Mouse (Mus musculus): ENCODE data around the gene Olfr806. TPM values are rescaled to one million over a fixed set of nuclear protein-coding genes. Genes with fewer than 3 reads are reported as not detected.

The Olfr806 gene
- polyA plus RNA-seq (2012; ENCODE audit: insufficient read depth, insufficient read length, missing spikeins), result not detected in 2 replicates

GRCm38 (mm10) chr10:129741821-129742220 lies at the start of gene Olfr806:
TSS of gene Olfr806 (minus strand) at chr10:129741921.
- no peaks in the 10 kb centered on the region for H3K4me1 ChIP-seq (ENCODE audit: control insufficient read depth, insufficient read depth, insufficient read length, low read length)
- no peak within 1 kb of the TSS for H3K4me3 ChIP-seq (ENCODE audit: insufficient read depth, low read depth, low read length)
- H3K27ac ChIP-seq (replicated peaks; ENCODE audit: low read depth, low read length), result no peak within 1 kb of the TSS

GRCm38 (mm10) chr10:129778123-129778522 lies 36.4 kb upstream of the Olfr806 start:
- no peak overlapping the region for H3K27ac ChIP-seq (replicated peaks; ENCODE audit: low read depth, low read length)

GRCm38 (mm10) chr10:129774338-129774737 lies 32.6 kb upstream of the Olfr806 start, which contains the start of gene Olfr809:
TSS of gene Olfr809 (plus strand) at chr10:129774638.
- Histone ChIP-seq H3K4me1 (ENCODE audit: control insufficient read depth, insufficient read depth, insufficient read length, low read length) (no peaks in the 10 kb centered on the region), H3K27ac (replicated peaks; ENCODE audit: low read depth, low read length) (no peak within 1 kb of the TSS), H3K4me3 (ENCODE audit: insufficient read depth, low read depth, low read length) (no peak within 1 kb of the TSS)

More at GRCm38 (mm10) chr10:129778123-129778522, 36.4 kb upstream of the Olfr806 start:
- Histone ChIP-seq H3K4me1 (ENCODE audit: control insufficient read depth, insufficient read depth, insufficient read length, low read length) (no peaks in the 10 kb centered on the region), H3K4me3 (ENCODE audit: insufficient read depth, low read depth, low read length) (no peak overlapping the region)

GRCm38 (mm10) chr10:129765182-129765581 lies 23.5 kb upstream of the Olfr806 start, which contains the start of gene Olfr808:
TSS of gene Olfr808 (plus strand) at chr10:129765482.
- Histone ChIP-seq H3K4me3 (ENCODE audit: insufficient read depth, low read depth, low read length) (no peak within 1 kb of the TSS), H3K27ac (replicated peaks; ENCODE audit: low read depth, low read length) (no peak within 1 kb of the TSS), H3K4me1 (ENCODE audit: control insufficient read depth, insufficient read depth, insufficient read length, low read length) (no peaks in the 10 kb centered on the region)

- no peak within 1 kb of the TSS for H3K4me3 ChIP-seq (ENCODE audit: insufficient read depth, low read depth, low read length)
- no peaks in the 10 kb centered on the region for H3K4me1 ChIP-seq (ENCODE audit: control insufficient read depth, insufficient read depth, insufficient read length, low read length)
- no peak within 1 kb of the TSS for H3K27ac ChIP-seq (replicated peaks; ENCODE audit: low read depth, low read length)
Measured at GRCm38 (mm10) chr10:129757693-129758092, 16.0 kb upstream of the Olfr806 start, which contains the start of gene Olfr807. TSS of gene Olfr807 (minus strand) at chr10:129757793.

GRCm38 (mm10) chr10:129729275-129729674 lies 12.4 kb downstream of the Olfr806 start, which contains the start of gene Olfr805:
TSS of gene Olfr805 (minus strand) at chr10:129729375.
- Histone ChIP-seq H3K4me1 (ENCODE audit: control insufficient read depth, insufficient read depth, insufficient read length, low read length) (no peaks in the 10 kb centered on the region), H3K27ac (replicated peaks; ENCODE audit: low read depth, low read length) (no peak within 1 kb of the TSS), H3K4me3 (ENCODE audit: insufficient read depth, low read depth, low read length) (no peak within 1 kb of the TSS)

GRCm38 (mm10) chr10:129702910-129703309 lies 38.8 kb downstream of the Olfr806 start, which contains the start of gene Olfr804:
TSS of gene Olfr804 (plus strand) at chr10:129703210.
- Histone ChIP-seq H3K27ac (replicated peaks; ENCODE audit: low read depth, low read length) (no peak within 1 kb of the TSS), H3K4me3 (ENCODE audit: insufficient read depth, low read depth, low read length) (no peak within 1 kb of the TSS), H3K4me1 (ENCODE audit: control insufficient read depth, insufficient read depth, insufficient read length, low read length) (no peaks in the 10 kb centered on the region)

GRCm38 (mm10) chr10:129694186-129694585 lies 47.5 kb downstream of the Olfr806 start, which contains the start of gene Olfr803:
TSS of gene Olfr803 (minus strand) at chr10:129694286.
- no peak within 1 kb of the TSS for H3K27ac ChIP-seq (replicated peaks; ENCODE audit: low read depth, low read length)
- no peak within 1 kb of the TSS for H3K4me3 ChIP-seq (ENCODE audit: insufficient read depth, low read depth, low read length)
- no peaks in the 10 kb centered on the region for H3K4me1 ChIP-seq (ENCODE audit: control insufficient read depth, insufficient read depth, insufficient read length, low read length)

GRCm38 (mm10) chr10:129688069-129688468 lies 53.7 kb downstream of the Olfr806 start, which contains the start of gene Olfr802:
TSS of gene Olfr802 (minus strand) at chr10:129688169.
- Histone ChIP-seq H3K27ac (replicated peaks; ENCODE audit: low read depth, low read length) (no peak within 1 kb of the TSS), H3K4me1 (ENCODE audit: control insufficient read depth, insufficient read depth, insufficient read length, low read length) (no peaks in the 10 kb centered on the region), H3K4me3 (ENCODE audit: insufficient read depth, low read depth, low read length) (no peak within 1 kb of the TSS)

Other genes starting within 250 kb of the Olfr806 start
- not detected in 2 replicates for gene Olfr790, start 243.4 kb downstream of the Olfr806 start, polyA plus RNA-seq (2012; ENCODE audit: insufficient read depth, insufficient read length, missing spikeins)
- gene Olfr791, start 220.1 kb downstream of the Olfr806 start, polyA plus RNA-seq (2012; ENCODE audit: insufficient read depth, insufficient read length, missing spikeins), result not detected in 2 replicates
- not detected in 2 replicates for gene Olfr792, start 202.8 kb downstream of the Olfr806 start, polyA plus RNA-seq (2012; ENCODE audit: insufficient read depth, insufficient read length, missing spikeins)
- not detected in 2 replicates for gene Olfr794, start 174.3 kb downstream of the Olfr806 start, polyA plus RNA-seq (2012; ENCODE audit: insufficient read depth, insufficient read length, missing spikeins)
- not detected in 2 replicates for gene Olfr796, start 129.4 kb downstream of the Olfr806 start, polyA plus RNA-seq (2012; ENCODE audit: insufficient read depth, insufficient read length, missing spikeins)
- gene Olfr798, start 114.0 kb downstream of the Olfr806 start, polyA plus RNA-seq (2012; ENCODE audit: insufficient read depth, insufficient read length, missing spikeins), result not detected in 2 replicates
- not detected in 2 replicates for gene Olfr799, start 104.4 kb downstream of the Olfr806 start, polyA plus RNA-seq (2012; ENCODE audit: insufficient read depth, insufficient read length, missing spikeins)
- not detected in 2 replicates for gene Olfr800, start 84.2 kb downstream of the Olfr806 start, polyA plus RNA-seq (2012; ENCODE audit: insufficient read depth, insufficient read length, missing spikeins)
- not detected in 2 replicates for gene Olfr801, start 68.1 kb downstream of the Olfr806 start, polyA plus RNA-seq (2012; ENCODE audit: insufficient read depth, insufficient read length, missing spikeins)
- not detected in 2 replicates for gene Olfr802, start 53.8 kb downstream of the Olfr806 start, polyA plus RNA-seq (2012; ENCODE audit: insufficient read depth, insufficient read length, missing spikeins)
- not detected in 2 replicates for gene Olfr803, start 47.6 kb downstream of the Olfr806 start, polyA plus RNA-seq (2012; ENCODE audit: insufficient read depth, insufficient read length, missing spikeins)
- not detected in 2 replicates for gene Olfr804, start 38.7 kb downstream of the Olfr806 start, polyA plus RNA-seq (2012; ENCODE audit: insufficient read depth, insufficient read length, missing spikeins)
- gene Olfr805, start 12.5 kb downstream of the Olfr806 start, polyA plus RNA-seq (2012; ENCODE audit: insufficient read depth, insufficient read length, missing spikeins), result not detected in 2 replicates
- not detected in 2 replicates for gene Olfr807, start 15.9 kb upstream of the Olfr806 start, polyA plus RNA-seq (2012; ENCODE audit: insufficient read depth, insufficient read length, missing spikeins)
- not detected in 2 replicates for gene Olfr808, start 23.6 kb upstream of the Olfr806 start, polyA plus RNA-seq (2012; ENCODE audit: insufficient read depth, insufficient read length, missing spikeins)
- gene Olfr809, start 32.7 kb upstream of the Olfr806 start, polyA plus RNA-seq (2012; ENCODE audit: insufficient read depth, insufficient read length, missing spikeins), result not detected in 2 replicates
- gene Olfr810, start 53.0 kb upstream of the Olfr806 start, polyA plus RNA-seq (2012; ENCODE audit: insufficient read depth, insufficient read length, missing spikeins), result not detected in 2 replicates
- gene Olfr811, start 62.5 kb upstream of the Olfr806 start, polyA plus RNA-seq (2012; ENCODE audit: insufficient read depth, insufficient read length, missing spikeins), result not detected in 2 replicates
- not detected in 2 replicates for gene Olfr812, start 104.2 kb upstream of the Olfr806 start, polyA plus RNA-seq (2012; ENCODE audit: insufficient read depth, insufficient read length, missing spikeins)
- not detected in 2 replicates for gene Olfr813, start 113.4 kb upstream of the Olfr806 start, polyA plus RNA-seq (2012; ENCODE audit: insufficient read depth, insufficient read length, missing spikeins)
- gene Olfr814, start 137.9 kb upstream of the Olfr806 start, polyA plus RNA-seq (2012; ENCODE audit: insufficient read depth, insufficient read length, missing spikeins), result not detected in 2 replicates
- not detected in 2 replicates for gene Olfr815, start 163.9 kb upstream of the Olfr806 start, polyA plus RNA-seq (2012; ENCODE audit: insufficient read depth, insufficient read length, missing spikeins)
- not detected in 2 replicates for gene Olfr816, start 173.7 kb upstream of the Olfr806 start, polyA plus RNA-seq (2012; ENCODE audit: insufficient read depth, insufficient read length, missing spikeins)
- not detected in 2 replicates for gene Olfr818, start 207.2 kb upstream of the Olfr806 start, polyA plus RNA-seq (2012; ENCODE audit: insufficient read depth, insufficient read length, missing spikeins)
- gene Olfr819, start 225.3 kb upstream of the Olfr806 start, polyA plus RNA-seq (2012; ENCODE audit: insufficient read depth, insufficient read length, missing spikeins), result not detected in 2 replicates
- not detected in 2 replicates for gene Olfr247, start 234.2 kb upstream of the Olfr806 start, polyA plus RNA-seq (2012; ENCODE audit: insufficient read depth, insufficient read length, missing spikeins)
- not detected in 2 replicates for gene Gm10310, start 243.1 kb upstream of the Olfr806 start, polyA plus RNA-seq (2012; ENCODE audit: insufficient read depth, insufficient read length, missing spikeins)